Comparison of ENCODE assay signal across 21 mouse cellular contexts in the genomic region with DNA sequence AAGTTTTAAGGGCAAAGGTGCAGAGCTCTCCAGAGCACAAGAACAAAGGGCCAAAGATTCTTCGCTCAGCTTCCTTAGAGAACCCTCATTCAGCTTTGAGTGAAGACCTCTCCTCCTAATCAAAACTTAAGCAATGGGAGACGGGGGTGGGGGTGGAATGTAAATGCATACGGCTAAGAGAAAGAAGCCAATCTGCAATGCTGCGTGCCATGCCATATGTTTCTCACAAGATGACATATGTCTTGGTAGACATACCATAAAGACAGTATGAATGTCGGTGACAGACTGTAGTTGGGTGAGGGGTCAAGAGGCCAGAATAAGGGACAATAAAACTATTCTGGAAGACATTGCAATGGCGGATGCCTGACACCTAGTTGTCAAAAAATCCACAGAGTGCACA.
"Had no signal": no experiment of that assay in that cellular context is flagged by ENCODE, and none has a peak within 500 bp of the region (broad histone marks: within the 10 kb centered on the region; RNA-seq: fewer than 3 reads in every experiment).

No protein-coding gene starts in this region.

- H3K4me1 ChIP-seq: limb, embryonic 15.5 days; midbrain, embryonic 15.5 days; neural tube, embryonic 15.5 days; stomach, embryonic 15.5 days had no signal

- H3K27ac ChIP-seq: layer of hippocampus, adult 2 months; left cerebral cortex, adult 2 months; limb, embryonic 12.5 days; limb, embryonic 15.5 days; liver, embryonic 14.5 days; macrophage; midbrain, embryonic 12.5 days; midbrain, embryonic 15.5 days; neural tube, embryonic 12.5 days; neural tube, embryonic 15.5 days; stomach, embryonic 15.5 days had no signal

- H3K4me2 ChIP-seq: kidney, embryonic 15.5 days; limb, embryonic 12.5 days; limb, embryonic 15.5 days; liver, embryonic 11.5 days; lung, embryonic 14.5 days; midbrain, embryonic 12.5 days; midbrain, embryonic 15.5 days; neural tube, embryonic 12.5 days; neural tube, embryonic 15.5 days; stomach, embryonic 15.5 days had no signal

- H3K9me3 ChIP-seq: kidney, embryonic 15.5 days; limb, embryonic 12.5 days; limb, embryonic 15.5 days; midbrain, embryonic 12.5 days; midbrain, embryonic 15.5 days; neural tube, embryonic 12.5 days; neural tube, embryonic 15.5 days; stomach, embryonic 15.5 days had no signal

- H3K9ac ChIP-seq: kidney, embryonic 15.5 days; limb, embryonic 12.5 days; limb, embryonic 15.5 days; liver, embryonic 14.5 days; liver, postnatal 0 days; lung, embryonic 14.5 days; midbrain, embryonic 12.5 days; midbrain, embryonic 15.5 days; neural tube, embryonic 12.5 days; neural tube, embryonic 15.5 days; stomach, embryonic 15.5 days had no signal

- H3K4me3 ChIP-seq: kidney, embryonic 15.5 days; layer of hippocampus, adult 2 months; left cerebral cortex, adult 2 months; limb, embryonic 12.5 days; limb, embryonic 15.5 days; midbrain, embryonic 12.5 days; midbrain, embryonic 15.5 days; neural tube, embryonic 12.5 days; neural tube, embryonic 15.5 days; stomach, embryonic 15.5 days had no signal

- ATAC-seq: liver, postnatal 0 days; lung, postnatal 0 days; midbrain, embryonic 15.5 days had no signal

- H3K36me3 ChIP-seq: kidney, embryonic 15.5 days; limb, embryonic 12.5 days; limb, embryonic 15.5 days; midbrain, embryonic 12.5 days; midbrain, embryonic 15.5 days; neural tube, embryonic 12.5 days; neural tube, embryonic 15.5 days; stomach, embryonic 15.5 days had no signal

- DNase-seq: layer of hippocampus, postnatal 36 days; liver, postnatal 0 days; lung, embryonic 14.5 days; right cerebral cortex, adult 18-20 months; right cerebral cortex, postnatal 14 days; right cerebral cortex, postnatal 4 days; thymus, postnatal 25 days had no signal

- H3K27me3 ChIP-seq: kidney, embryonic 15.5 days; limb, embryonic 12.5 days; limb, embryonic 15.5 days; midbrain, embryonic 12.5 days; midbrain, embryonic 15.5 days; neural tube, embryonic 12.5 days; neural tube, embryonic 15.5 days; stomach, embryonic 15.5 days had no signal
